Mouse (Mus musculus): ENCODE measurements around the gene Exoc7. TPM values are rescaled to one million over a fixed set of nuclear protein-coding genes. Genes with fewer than 3 reads are reported as not detected.
A peak's percentile ranks its signal among the peaks of the same experiment; 100 is the strongest.

The Exoc7 gene
- polyA plus RNA-seq, 1 experiment from 2014 or later, result 118 TPM

GRCm38 (mm10) chr11:116298621-116299020 lies 8.4 kb downstream of the Exoc7 start:
- H3K9ac ChIP-seq, result no peak overlapping the region
- 94% methylated on average over 6 of the region's 6 CpGs for WGBS
- H3K4me1 ChIP-seq (replicated peaks; ENCODE audit: control insufficient read depth, insufficient read depth, low read length), result no peaks in the 10 kb centered on the region
- no peaks in the 10 kb centered on the region for H3K9me3 ChIP-seq (ENCODE audit: control insufficient read depth, low read length)
- no peaks in the 10 kb centered on the region for H3K27me3 ChIP-seq (ENCODE audit: control insufficient read depth, insufficient read depth, low read length)
- H3K36me3 ChIP-seq (replicated peaks; ENCODE audit: control insufficient read depth, insufficient read depth), result peaks cover 98% of the 10 kb centered on the region
- no peak overlapping the region for H3K4me3 ChIP-seq (replicated peaks; ENCODE audit: low read length)
- no peak overlapping the region for H3K27ac ChIP-seq
- DNase-seq (ENCODE audit: low spot score) (no peak), ATAC-seq (ENCODE audit: low FRiP score) (no peak)
- H3K4me2 ChIP-seq (replicated peaks), result no peak overlapping the region

DNA sequence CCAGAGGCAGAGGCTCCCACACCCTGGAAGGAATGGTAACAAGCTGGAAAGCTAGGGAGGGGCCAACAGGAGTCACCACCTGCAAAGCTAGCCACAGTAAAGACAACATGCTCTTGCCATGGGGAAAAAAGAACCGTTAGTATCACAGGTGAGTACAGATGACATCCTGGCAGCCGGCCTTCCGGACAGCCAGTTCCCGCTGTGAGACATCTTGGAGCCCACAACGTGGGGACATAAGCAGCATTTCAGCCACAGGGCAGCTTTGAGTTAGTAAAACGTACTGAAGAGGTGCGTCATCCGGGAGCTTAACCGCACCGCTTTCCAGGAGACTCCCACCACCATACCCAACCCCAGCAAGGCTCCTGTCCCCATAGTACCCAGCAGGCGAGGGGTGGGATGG lies 8.8 kb downstream of the Exoc7 start:
- Histone ChIP-seq H3K9me3 (ENCODE audit: control insufficient read depth, low read length) (no peaks in the 10 kb centered on the region), H3K27me3 (ENCODE audit: control insufficient read depth, insufficient read depth, low read length) (no peaks in the 10 kb centered on the region), H3K36me3 (replicated peaks; ENCODE audit: control insufficient read depth, insufficient read depth) (peaks cover 98% of the 10 kb centered on the region), H3K9ac (no peak overlapping the region), H3K4me3 (replicated peaks; ENCODE audit: low read length) (no peak overlapping the region), H3K4me1 (replicated peaks; ENCODE audit: control insufficient read depth, insufficient read depth, low read length) (no peaks in the 10 kb centered on the region), H3K4me2 (replicated peaks) (no peak overlapping the region), H3K27ac (no peak overlapping the region)
- WGBS, result 91% methylated on average over 11 of the region's 11 CpGs
- ATAC-seq (ENCODE audit: low FRiP score) (no peak), DNase-seq (ENCODE audit: low spot score) (no peak)

DNA sequence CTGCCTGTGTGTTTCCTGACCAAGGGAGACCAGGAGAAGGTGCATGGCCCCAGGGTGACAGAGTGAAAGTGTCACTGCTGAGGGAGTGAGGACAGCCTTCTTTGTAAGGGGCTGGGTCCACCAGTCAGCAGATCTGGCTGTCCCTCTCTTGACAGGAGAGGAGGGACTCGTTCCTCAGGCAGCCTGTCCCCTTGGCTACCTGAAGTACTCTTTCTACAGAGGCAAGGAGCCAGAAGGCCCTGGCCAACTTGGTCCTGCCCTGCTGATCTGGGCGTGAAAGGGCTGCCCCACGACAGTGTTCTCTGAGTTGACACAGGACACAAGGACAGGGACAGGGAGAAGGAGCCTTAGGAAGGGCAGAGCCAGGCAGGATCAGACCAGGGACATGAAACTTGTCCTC lies 10.0 kb downstream of the Exoc7 start:
- no peak overlapping the region for H3K4me3 ChIP-seq (replicated peaks; ENCODE audit: low read length)
- H3K27ac ChIP-seq, result no peak overlapping the region
- no peak overlapping the region for H3K4me2 ChIP-seq (replicated peaks)
- H3K9me3 ChIP-seq (ENCODE audit: control insufficient read depth, low read length), result no peaks in the 10 kb centered on the region
- DNase-seq (ENCODE audit: low spot score), result no peak
- no peaks in the 10 kb centered on the region for H3K27me3 ChIP-seq (ENCODE audit: control insufficient read depth, insufficient read depth, low read length)
- H3K36me3 ChIP-seq (replicated peaks; ENCODE audit: control insufficient read depth, insufficient read depth), result peaks cover 98% of the 10 kb centered on the region
- WGBS, result 87% methylated on average over 3 of the region's 3 CpGs
- H3K4me1 ChIP-seq (replicated peaks; ENCODE audit: control insufficient read depth, insufficient read depth, low read length), result no peaks in the 10 kb centered on the region
- ATAC-seq (ENCODE audit: low FRiP score), result no peak
- no peak overlapping the region for H3K9ac ChIP-seq

DNA sequence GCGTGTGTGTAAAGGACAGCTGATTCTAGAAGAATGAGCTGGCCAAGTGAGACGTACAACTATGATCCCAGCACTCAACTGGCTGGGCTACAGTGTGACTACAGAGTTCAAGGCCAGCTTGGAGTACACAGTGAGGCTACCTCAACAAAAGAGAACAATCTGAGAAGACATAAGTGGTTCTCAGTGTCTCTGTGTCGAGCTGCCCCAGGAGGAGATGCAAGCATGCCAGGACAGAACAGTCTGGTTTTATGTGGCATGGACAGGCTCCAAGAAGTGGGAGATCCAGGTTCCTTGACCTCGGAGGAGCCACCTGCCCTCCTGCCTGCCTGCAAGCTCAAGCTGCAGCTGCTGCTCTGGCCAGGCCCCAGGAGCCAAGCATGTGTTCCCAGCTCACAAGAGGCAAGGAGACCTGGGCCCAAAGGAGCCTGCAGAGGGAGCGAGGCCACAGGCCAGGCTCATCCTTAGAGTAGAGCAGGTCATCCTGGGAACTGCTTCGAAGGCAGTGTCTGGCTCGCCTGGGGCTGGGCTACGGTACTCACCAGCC lies 10.8 kb downstream of the Exoc7 start:
- H3K4me2 ChIP-seq (replicated peaks), result no peak overlapping the region
- H3K9me3 ChIP-seq (ENCODE audit: control insufficient read depth, low read length), result no peaks in the 10 kb centered on the region
- H3K36me3 ChIP-seq (replicated peaks; ENCODE audit: control insufficient read depth, insufficient read depth), result peaks cover 98% of the 10 kb centered on the region
- DNase-seq (ENCODE audit: low spot score) (no peak), ATAC-seq (ENCODE audit: low FRiP score) (no peak)
- H3K4me3 ChIP-seq (replicated peaks; ENCODE audit: low read length), result no peak overlapping the region
- no peaks in the 10 kb centered on the region for H3K27me3 ChIP-seq (ENCODE audit: control insufficient read depth, insufficient read depth, low read length)
- no peak overlapping the region for H3K27ac ChIP-seq
- no peaks in the 10 kb centered on the region for H3K4me1 ChIP-seq (replicated peaks; ENCODE audit: control insufficient read depth, insufficient read depth, low read length)
- H3K9ac ChIP-seq, result no peak overlapping the region
- 86% methylated on average over 8 of the region's 8 CpGs for WGBS

GRCm38 (mm10) chr11:116294319-116294718 lies 12.7 kb downstream of the Exoc7 start:
- Histone ChIP-seq H3K9ac (no peak overlapping the region), H3K27me3 (ENCODE audit: control insufficient read depth, insufficient read depth, low read length) (no peaks in the 10 kb centered on the region), H3K4me1 (replicated peaks; ENCODE audit: control insufficient read depth, insufficient read depth, low read length) (no peaks in the 10 kb centered on the region), H3K36me3 (replicated peaks; ENCODE audit: control insufficient read depth, insufficient read depth) (peaks cover 98% of the 10 kb centered on the region), H3K9me3 (ENCODE audit: control insufficient read depth, low read length) (no peaks in the 10 kb centered on the region), H3K4me3 (replicated peaks; ENCODE audit: low read length) (no peak overlapping the region), H3K4me2 (replicated peaks) (no peak overlapping the region), H3K27ac (no peak overlapping the region)
- ATAC-seq (ENCODE audit: low FRiP score) (no peak), DNase-seq (ENCODE audit: low spot score) (peak; percentile 77)
- WGBS, result 36% methylated on average over 5 of the region's 5 CpGs

DNA sequence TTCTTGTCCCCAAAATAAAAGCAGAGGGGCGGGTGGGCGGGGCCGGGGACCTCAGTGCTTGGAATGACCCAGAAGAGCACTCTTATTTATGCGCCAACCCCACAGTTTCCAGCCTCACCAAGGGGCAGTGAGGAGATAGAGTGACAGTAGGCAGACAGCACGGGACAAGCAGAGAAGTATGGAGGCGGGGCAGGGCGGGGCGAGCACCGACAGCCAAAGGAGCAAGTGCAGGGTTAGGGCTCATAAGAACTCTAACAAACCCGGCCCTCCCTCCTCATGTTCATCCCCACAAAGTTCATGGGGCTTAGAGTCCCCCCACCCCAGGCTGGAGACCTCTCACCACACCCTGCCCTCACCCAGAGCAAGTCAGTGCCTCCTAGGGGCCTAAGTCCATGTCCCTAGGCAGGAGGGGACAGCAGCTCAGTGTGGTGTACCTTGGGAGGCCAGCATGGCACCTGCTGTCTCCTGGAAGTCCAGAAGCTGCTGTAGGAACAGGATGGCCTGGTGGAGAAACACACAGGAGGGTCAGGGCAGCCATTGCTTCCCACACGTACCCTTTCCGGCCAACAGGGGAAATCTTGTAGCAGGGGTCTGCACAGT lies 13.4 kb downstream of the Exoc7 start:
- WGBS, result 82% methylated on average over 12 of the region's 12 CpGs
- Histone ChIP-seq H3K27ac (no peak overlapping the region), H3K4me3 (replicated peaks; ENCODE audit: low read length) (no peak overlapping the region), H3K9me3 (ENCODE audit: control insufficient read depth, low read length) (no peaks in the 10 kb centered on the region), H3K36me3 (replicated peaks; ENCODE audit: control insufficient read depth, insufficient read depth) (peaks cover 99% of the 10 kb centered on the region), H3K4me2 (replicated peaks) (no peak overlapping the region), H3K27me3 (ENCODE audit: control insufficient read depth, insufficient read depth, low read length) (no peaks in the 10 kb centered on the region), H3K4me1 (replicated peaks; ENCODE audit: control insufficient read depth, insufficient read depth, low read length) (no peaks in the 10 kb centered on the region), H3K9ac (no peak overlapping the region)
- ATAC-seq (ENCODE audit: low FRiP score) (no peak), DNase-seq (ENCODE audit: low spot score) (no peak)

DNA sequence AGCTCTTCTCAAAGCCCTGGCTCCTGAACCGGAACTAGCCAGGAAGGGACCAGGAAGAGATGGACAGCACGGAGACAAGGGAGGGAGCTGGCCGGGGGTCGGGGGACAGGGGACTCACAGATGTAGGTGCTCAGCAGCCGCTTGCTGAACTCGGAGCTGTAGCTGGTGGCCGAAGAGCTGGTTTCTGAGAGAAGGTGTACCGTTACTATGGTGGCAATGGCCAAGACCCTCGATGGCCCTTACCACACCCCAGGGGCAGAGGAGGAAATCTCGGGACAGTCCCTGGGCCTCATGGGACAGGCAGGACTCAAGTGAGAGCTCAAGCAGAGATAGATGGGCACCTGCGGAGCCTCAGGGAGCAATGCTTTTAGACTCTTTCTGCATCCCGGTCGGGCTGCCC lies 14.6 kb downstream of the Exoc7 start:
- H3K4me2 ChIP-seq (replicated peaks), result no peak overlapping the region
- no peak overlapping the region for H3K27ac ChIP-seq
- DNase-seq (ENCODE audit: low spot score) (no peak), ATAC-seq (ENCODE audit: low FRiP score) (no peak)
- no peaks in the 10 kb centered on the region for H3K4me1 ChIP-seq (replicated peaks; ENCODE audit: control insufficient read depth, insufficient read depth, low read length)
- H3K4me3 ChIP-seq (replicated peaks; ENCODE audit: low read length), result no peak overlapping the region
- no peaks in the 10 kb centered on the region for H3K9me3 ChIP-seq (ENCODE audit: control insufficient read depth, low read length)
- WGBS, result 94% methylated on average over 13 of the region's 13 CpGs
- no peaks in the 10 kb centered on the region for H3K27me3 ChIP-seq (ENCODE audit: control insufficient read depth, insufficient read depth, low read length)
- peaks cover 100% of the 10 kb centered on the region for H3K36me3 ChIP-seq (replicated peaks; ENCODE audit: control insufficient read depth, insufficient read depth)
- H3K9ac ChIP-seq, result no peak overlapping the region

DNA sequence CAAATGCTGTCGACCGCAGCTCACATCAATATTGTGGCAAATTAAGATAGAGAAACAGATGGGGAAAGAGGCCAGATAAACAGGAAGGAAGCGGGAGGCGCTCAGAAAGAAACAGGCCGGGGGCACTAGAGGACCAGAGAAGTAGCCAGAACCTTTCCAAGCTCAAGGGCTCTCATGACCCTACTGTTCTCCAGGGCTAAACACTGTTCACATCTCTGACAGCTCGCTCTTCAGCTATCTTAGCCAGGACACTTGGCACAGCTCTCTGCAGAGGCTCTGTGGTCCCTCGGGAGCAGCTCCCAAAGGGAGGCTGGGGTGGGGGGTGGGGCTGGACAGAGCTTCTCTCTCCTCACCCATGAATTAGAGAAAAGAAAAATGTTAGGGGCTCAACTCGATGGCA lies 16.5 kb downstream of the Exoc7 start:
- Histone ChIP-seq H3K4me2 (replicated peaks) (no peak overlapping the region), H3K27me3 (ENCODE audit: control insufficient read depth, insufficient read depth, low read length) (0 out of 2 replicates have a peak, but pooled peaks cover 3% of the 10 kb centered on the region), H3K4me1 (replicated peaks; ENCODE audit: control insufficient read depth, insufficient read depth, low read length) (no peaks in the 10 kb centered on the region), H3K27ac (no peak overlapping the region), H3K9ac (no peak overlapping the region), H3K36me3 (replicated peaks; ENCODE audit: control insufficient read depth, insufficient read depth) (peaks cover 85% of the 10 kb centered on the region), H3K9me3 (ENCODE audit: control insufficient read depth, low read length) (no peaks in the 10 kb centered on the region), H3K4me3 (replicated peaks; ENCODE audit: low read length) (no peak overlapping the region)
- DNase-seq (ENCODE audit: low spot score) (no peak), ATAC-seq (ENCODE audit: low FRiP score) (no peak)
- 83% methylated on average over 8 of the region's 8 CpGs for WGBS

GRCm38 (mm10) chr11:116287351-116287750 lies 19.7 kb downstream of the Exoc7 start:
- Histone ChIP-seq H3K9me3 (ENCODE audit: control insufficient read depth, low read length) (no peaks in the 10 kb centered on the region), H3K27me3 (ENCODE audit: control insufficient read depth, insufficient read depth, low read length) (peaks cover 31% of the 10 kb centered on the region), H3K9ac (no peak overlapping the region), H3K36me3 (replicated peaks; ENCODE audit: control insufficient read depth, insufficient read depth) (peaks cover 53% of the 10 kb centered on the region), H3K4me2 (replicated peaks) (no peak overlapping the region), H3K27ac (no peak overlapping the region), H3K4me1 (replicated peaks; ENCODE audit: control insufficient read depth, insufficient read depth, low read length) (no peaks in the 10 kb centered on the region), H3K4me3 (replicated peaks; ENCODE audit: low read length) (no peak overlapping the region)
- ATAC-seq (ENCODE audit: low FRiP score) (no peak), DNase-seq (ENCODE audit: low spot score) (no peak)
- 74% methylated on average over 5 of the region's 5 CpGs for WGBS

DNA sequence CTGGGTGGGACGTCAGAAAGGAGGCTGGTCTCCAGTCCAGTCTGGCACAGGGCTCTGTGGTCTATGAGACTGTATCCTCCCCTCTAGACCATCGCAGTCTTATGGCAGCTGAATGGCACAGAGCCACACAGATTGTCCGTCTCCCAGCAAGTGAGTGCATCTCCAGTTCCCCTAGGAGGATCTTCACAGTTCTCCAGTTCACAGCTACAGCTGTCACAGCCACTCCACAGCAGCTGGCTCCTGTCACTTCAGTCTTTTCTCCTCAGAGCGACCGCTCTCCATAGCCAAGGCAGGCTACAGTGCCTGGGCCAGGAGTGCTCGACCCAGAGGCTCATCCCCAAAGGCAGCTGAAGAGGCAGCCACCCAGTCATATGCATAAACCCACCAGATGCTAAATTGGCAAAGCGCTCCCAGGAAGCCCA lies 21.3 kb downstream of the Exoc7 start:
- Histone ChIP-seq H3K9ac (no peak overlapping the region), H3K27me3 (ENCODE audit: control insufficient read depth, insufficient read depth, low read length) (peaks cover 47% of the 10 kb centered on the region), H3K4me2 (replicated peaks) (no peak overlapping the region), H3K9me3 (ENCODE audit: control insufficient read depth, low read length) (no peaks in the 10 kb centered on the region), H3K4me1 (replicated peaks; ENCODE audit: control insufficient read depth, insufficient read depth, low read length) (peaks cover 9% of the 10 kb centered on the region), H3K27ac (0 out of 2 replicates have a peak overlapping the region, but pooled peaks have one; percentile 5), H3K4me3 (replicated peaks; ENCODE audit: low read length) (no peak overlapping the region), H3K36me3 (replicated peaks; ENCODE audit: control insufficient read depth, insufficient read depth) (peaks cover 38% of the 10 kb centered on the region)
- ATAC-seq (ENCODE audit: low FRiP score) (no peak; the same call in 1 of the 2 replicates), DNase-seq (ENCODE audit: low spot score) (no peak)
- WGBS, result 55% methylated on average over 7 of the region's 7 CpGs
